Mouse (Mus musculus) MEL (cell line): ENCODE measurements around the gene Stard5. TPM values are rescaled to one million over a fixed set of nuclear protein-coding genes. Genes with fewer than 3 reads are reported as not detected.

Experiments
- DNase-seq: peaks from one replicate; pipeline ENCODE4 v3.0.0; 2011; ENCODE audit warnings: low read depth, low spot score
- H3K27ac ChIP-seq: 2 replicates; pipeline ENCODE4 v1.5.1; 2012; ENCODE audit warnings: low read depth, mild to moderate bottlenecking, control low read depth, low read length, moderate library complexity; ENCODE audit not compliant: control insufficient read depth
- H3K27me3 ChIP-seq, 2 experiments: fragments of 150-350 bp in 1 of 2; sonication (generic) in 1 of 2; 2 replicates each; pipeline ENCODE4 v1.6.1; 2012; ENCODE audit warnings: low read length in 2 of 2, mild to moderate bottlenecking in 2 of 2, improper control_type of control experiment in 1 of 2, moderate library complexity in 1 of 2; ENCODE audit not compliant: insufficient read depth in 2 of 2, control insufficient read depth in 1 of 2
- H3K36me3 ChIP-seq, 2 experiments: 2 replicates each; pipeline ENCODE4 v1.6.1; 2012 to 2014; ENCODE audit warnings: low read length in 2 of 2, improper control_type of control experiment in 1 of 2, inconsistent platforms in 1 of 2, mild to moderate bottlenecking in 1 of 2; ENCODE audit not compliant: insufficient read depth in 2 of 2, control insufficient read depth in 1 of 2
- H3K4me1 ChIP-seq, 2 experiments: fragments of 150-350 bp in 1 of 2; sonication (generic) in 1 of 2; 2 replicates each; pipeline ENCODE4 v1.6.1; 2012; ENCODE audit warnings: low read length in 2 of 2, improper control_type of control experiment in 1 of 2, mild to moderate bottlenecking in 1 of 2; ENCODE audit not compliant: insufficient read depth in 2 of 2, control insufficient read depth in 1 of 2
- H3K4me3 ChIP-seq, 2 experiments: fragments of 150-350 bp in 1 of 2; sonication (generic) in 1 of 2; 2 replicates each; pipeline ENCODE4 v1.5.1; 2012; ENCODE audit warnings: low read depth in 2 of 2, low read length in 2 of 2, mild to moderate bottlenecking in 2 of 2, moderate library complexity in 2 of 2, control low read depth in 1 of 2, improper control_type of control experiment in 1 of 2; ENCODE audit not compliant: control insufficient read depth in 1 of 2, insufficient read depth in 1 of 2
- H3K79me2 ChIP-seq: 2 replicates; pipeline ENCODE4 v1.6.1; 2012; ENCODE audit warnings: mild to moderate bottlenecking, low read length, moderate library complexity; ENCODE audit not compliant: control insufficient read depth, poor library complexity, insufficient read depth
- H3K9ac ChIP-seq: 2 replicates; pipeline ENCODE4 v1.6.1; 2012; ENCODE audit warnings: low read depth, mild to moderate bottlenecking, control low read depth, low read length, moderate library complexity; ENCODE audit not compliant: control insufficient read depth, poor library complexity, severe bottlenecking
- H3K9me3 ChIP-seq: fragments of 150-350 bp; sonication (generic); replicated peaks from 2 replicates; pipeline ENCODE4 v1.6.1; 2012; ENCODE audit warnings: mild to moderate bottlenecking, low read length, improper control_type of control experiment, moderate library complexity; ENCODE audit not compliant: insufficient read depth
- CHD2 ChIP-seq: IDR thresholded peaks from 2 replicates; pipeline ENCODE4 v1.6.1; 2011; ENCODE audit warnings: low read length, improper control_type of control experiment
- CTCF ChIP-seq, 3 experiments: IDR thresholded peaks in 2 of 3; conservative IDR thresholded peaks in 1 of 3; 2 replicates each; pipeline ENCODE4 v1.5.1; 2011 to 2012; ENCODE audit warnings: low read length in 3 of 3, low read depth in 2 of 3, mild to moderate bottlenecking in 2 of 3, improper control_type of control experiment in 1 of 3, inconsistent platforms in 1 of 3, mixed read lengths in 1 of 3, moderate library complexity in 1 of 3; ENCODE audit not compliant: control insufficient read depth in 1 of 3, insufficient read depth in 1 of 3, poor library complexity in 1 of 3, severe bottlenecking in 1 of 3
- ETS1 ChIP-seq: IDR thresholded peaks from 2 replicates; pipeline ENCODE4 v1.6.1; 2012; ENCODE audit warnings: low read depth, mild to moderate bottlenecking, inconsistent platforms, low read length, improper control_type of control experiment, moderate library complexity
- GABPA ChIP-seq: IDR thresholded peaks from 2 replicates; pipeline ENCODE4 v1.6.1; 2012; ENCODE audit warnings: low read depth, mild to moderate bottlenecking, inconsistent platforms, low read length, improper control_type of control experiment, moderate library complexity
- GATA1 ChIP-seq: IDR thresholded peaks from 2 replicates; pipeline ENCODE4 v1.6.1; 2011; ENCODE audit warnings: low read depth, low read length, improper control_type of control experiment
- MAX ChIP-seq: IDR thresholded peaks from 2 replicates; pipeline ENCODE4 v1.6.1; 2011; ENCODE audit warnings: low read length, improper control_type of control experiment
- MAZ ChIP-seq: IDR thresholded peaks from 2 replicates; pipeline ENCODE4 v1.6.1; 2012; ENCODE audit warnings: low read depth, mild to moderate bottlenecking, inconsistent platforms, low read length, improper control_type of control experiment
- MXI1 ChIP-seq: IDR thresholded peaks from 2 replicates; pipeline ENCODE4 v1.6.1; 2011; ENCODE audit warnings: mild to moderate bottlenecking, low read depth, low read length, improper control_type of control experiment
- NELFE ChIP-seq: IDR thresholded peaks from 2 replicates; pipeline ENCODE4 v1.6.1; 2011; ENCODE audit warnings: low read depth, low read length, improper control_type of control experiment
- RAD21 ChIP-seq: IDR thresholded peaks from 2 replicates; pipeline ENCODE4 v1.6.1; 2011; ENCODE audit warnings: mild to moderate bottlenecking, low read depth, low read length, improper control_type of control experiment
- SMC3 ChIP-seq: IDR thresholded peaks from 2 replicates; pipeline ENCODE4 v1.6.1; 2011; ENCODE audit warnings: low read depth, low read length, improper control_type of control experiment
- USF1 ChIP-seq: IDR thresholded peaks from 2 replicates; pipeline ENCODE4 v1.6.1; 2014; ENCODE audit warnings: low read depth, mild to moderate bottlenecking, inconsistent platforms, low read length, improper control_type of control experiment, moderate library complexity
- ZC3H11A ChIP-seq: IDR thresholded peaks from 2 replicates; pipeline ENCODE4 v1.6.1; 2012; ENCODE audit warnings: low read depth, mild to moderate bottlenecking, inconsistent platforms, low read length, improper control_type of control experiment
- ZKSCAN1 ChIP-seq: IDR thresholded peaks from 2 replicates; pipeline ENCODE4 v1.6.1; 2012; ENCODE audit warnings: low read depth, mild to moderate bottlenecking, inconsistent platforms, low read length, improper control_type of control experiment, moderate library complexity
- ZNF384 ChIP-seq: IDR thresholded peaks from 2 replicates; pipeline ENCODE4 v1.6.1; 2012; ENCODE audit warnings: low read depth, mild to moderate bottlenecking, inconsistent platforms, low read length, improper control_type of control experiment
- polyA plus RNA-seq, 2 experiments: library from polyadenylated mRNA; stranded (reverse) in 1 of 2; unstranded in 1 of 2; fragments of >175 nt in 1 of 2; fragments of >200 nt in 1 of 2; gene quantifications; 2 replicates each; pipeline versions ENCODE4 v1.2.1 to v1.2.4; 2012; ENCODE audit warnings: low replicate concordance in 2 of 2, low read depth in 1 of 2; ENCODE audit not compliant: insufficient read length in 2 of 2, insufficient read depth in 1 of 2, missing spikeins in 1 of 2
- total RNA-seq: library from RNA; depleted of rRNA; stranded (reverse); fragments of 300-350 nt; gene quantifications from 2 replicates; pipeline ENCODE4 v1.2.3, GENCODE M21; 2012

Gene Stard5
- total and polyA plus RNA-seq, 3 experiments, result 2.3 to 3.1 TPM; not detected in 1

GRCm38 (mm10) chr7:83675545-83676254 is 43.9 kb downstream of the Stard5 start:
- TF ChIP-seq CTCF (IDR thresholded peaks at IDR 0.05 in 2 of 3, conservative IDR thresholded peaks at IDR 0.05 in 1 of 3; ENCODE audit: control insufficient read depth in 1 of 3, insufficient read depth in 1 of 3, low read depth in 2 of 3, low read length in 3 of 3, poor library complexity in 1 of 3, severe bottlenecking in 1 of 3) (peak; percentile 30 to 67 (median 60)), ZC3H11A (peak; percentile 36), RAD21 (peak; percentile 62), NELFE (no peak), SMC3 (peak; percentile 55), MXI1 (no peak), GATA1 (no peak), CHD2 (no peak)
- H3K36me3 ChIP-seq, result no peaks in the 10 kb centered on the region
- H3K4me3 ChIP-seq, result no peak overlapping the region
- no peaks in the 10 kb centered on the region for H3K4me1 ChIP-seq
- no peak overlapping the region for H3K27ac ChIP-seq
- peak; percentile 19 for DNase-seq
- H3K27me3 ChIP-seq, result no peaks in the 10 kb centered on the region; a peak in 1 of 4 replicates
- no peaks in the 10 kb centered on the region for H3K79me2 ChIP-seq
- H3K9ac ChIP-seq, result no peak overlapping the region
- no peaks in the 10 kb centered on the region for H3K9me3 ChIP-seq

- Histone ChIP-seq H3K27ac (no peak overlapping the region), H3K4me3 (no peak overlapping the region), H3K36me3 (no peaks in the 10 kb centered on the region), H3K9me3 (no peaks in the 10 kb centered on the region), H3K9ac (no peak overlapping the region), H3K4me1 (no peaks in the 10 kb centered on the region), H3K79me2 (no peaks in the 10 kb centered on the region), H3K27me3 (no peaks in the 10 kb centered on the region; a peak in 1 of 4 replicates)
- TF ChIP-seq MAX, result no peak
- no peak for TF ChIP-seq CTCF (IDR thresholded peaks at IDR 0.05 in 2 of 3, conservative IDR thresholded peaks at IDR 0.05 in 1 of 3; ENCODE audit: control insufficient read depth in 1 of 3, insufficient read depth in 1 of 3, low read depth in 2 of 3, low read length in 3 of 3, poor library complexity in 1 of 3, severe bottlenecking in 1 of 3)
- no peak for TF ChIP-seq ETS1
- no peak for TF ChIP-seq ZKSCAN1
- TF ChIP-seq ZNF384, result no peak
- no peak for TF ChIP-seq ZC3H11A
- TF ChIP-seq GABPA, result no peak
- no peak for TF ChIP-seq USF1
- TF ChIP-seq MAZ, result no peak
- DNase-seq, result no peak
Observed at GRCm38 (mm10) chr7:83677296-83677695, 45.5 kb downstream of the Stard5 start.
